Mouse (Mus musculus) macrophage (primary cell): Measurements from ENCODE around the gene Atg4a. TPM values are rescaled to one million over a fixed set of nuclear protein-coding genes. Genes with fewer than 3 reads are reported as not detected.

Source experiments
- H3K27ac ChIP-seq: fragments of 350-480 bp; formaldehyde crosslinking; 2 replicates; pipeline ENCODE4 v1.9.0; 2021
- H3K36me3 ChIP-seq: fragments of 350-480 bp; formaldehyde crosslinking; 2 replicates; pipeline ENCODE4 v1.9.0; 2021; ENCODE audit errors: inconsistent target
- H3K4me3 ChIP-seq: fragments of 350-480 bp; formaldehyde crosslinking; 2 replicates; pipeline ENCODE4 v1.9.0; 2021; ENCODE audit errors: inconsistent target
- H3K79me2 ChIP-seq: fragments of 350-480 bp; formaldehyde crosslinking; 2 replicates; pipeline ENCODE4 v1.9.0; 2021; ENCODE audit errors: inconsistent target
- WGBS: methylation state at CpG from one replicate; pipeline ENCODE4 v1.1.7; 2026; ENCODE audit warnings: inconsistent platforms; ENCODE audit not compliant: missing documents; 5-methylcytosine and 5-hydroxymethylcytosine counted together
- polyA plus RNA-seq: library from polyadenylated mRNA; stranded (reverse); fragments of 250-400 nt; gene quantifications from 3 replicates; pipeline ENCODE4 v1.2.4, GENCODE M21; 2018; ENCODE audit warnings: inconsistent platforms

Atg4a gene
- polyA plus RNA-seq, 1 experiment from 2014 or later = 22.6 TPM

- H3K27ac ChIP-seq = no peak overlapping the region
- H3K4me3 ChIP-seq = no peak overlapping the region
- 100% methylated on average over 1 of the region's 1 CpGs for WGBS
- H3K79me2 ChIP-seq = no peaks in the 10 kb centered on the region
- H3K36me3 ChIP-seq = no peaks in the 10 kb centered on the region
These were observed 40.3 kb downstream of the Atg4a start for GRCm38 (mm10) chrX:140996909-140997516.

DNA sequence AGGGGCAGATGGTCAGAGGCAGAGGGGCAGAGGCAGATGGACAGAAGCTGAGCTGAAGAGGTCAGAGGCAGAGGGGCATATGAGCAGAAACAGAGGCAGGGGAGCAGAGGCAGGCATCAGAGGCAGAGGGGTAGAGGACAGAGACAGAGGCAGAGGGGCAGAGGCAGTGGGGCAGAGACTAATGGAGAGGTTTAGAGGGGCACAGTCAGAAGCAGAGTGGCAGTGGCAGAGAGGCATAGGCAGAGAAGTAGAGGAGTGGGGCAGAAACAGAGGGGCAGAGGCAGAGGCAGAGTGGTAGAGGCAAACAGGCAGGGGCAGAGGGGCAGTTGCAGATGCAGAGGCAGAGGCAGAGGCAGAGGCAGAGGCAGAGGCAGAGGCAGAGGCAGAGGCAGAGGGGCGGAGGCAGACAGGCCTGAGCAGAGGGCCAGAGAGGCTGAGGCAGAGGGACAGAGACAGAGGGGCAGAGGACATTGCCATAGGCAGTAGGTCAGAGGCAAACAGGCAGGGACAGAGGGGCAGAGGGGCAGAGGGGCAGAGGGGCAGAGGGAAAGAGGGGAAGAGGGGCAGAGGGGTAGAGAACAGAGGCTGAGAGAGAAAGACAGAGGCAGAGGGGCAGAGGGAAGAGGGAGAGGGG lies 41.3 kb downstream of the Atg4a start:
- H3K4me3 ChIP-seq = no peak overlapping the region
- WGBS = 86% methylated on average over 1 of the region's 1 CpGs
- no peak overlapping the region for H3K27ac ChIP-seq
- H3K79me2 ChIP-seq = no peaks in the 10 kb centered on the region
- no peaks in the 10 kb centered on the region for H3K36me3 ChIP-seq

DNA sequence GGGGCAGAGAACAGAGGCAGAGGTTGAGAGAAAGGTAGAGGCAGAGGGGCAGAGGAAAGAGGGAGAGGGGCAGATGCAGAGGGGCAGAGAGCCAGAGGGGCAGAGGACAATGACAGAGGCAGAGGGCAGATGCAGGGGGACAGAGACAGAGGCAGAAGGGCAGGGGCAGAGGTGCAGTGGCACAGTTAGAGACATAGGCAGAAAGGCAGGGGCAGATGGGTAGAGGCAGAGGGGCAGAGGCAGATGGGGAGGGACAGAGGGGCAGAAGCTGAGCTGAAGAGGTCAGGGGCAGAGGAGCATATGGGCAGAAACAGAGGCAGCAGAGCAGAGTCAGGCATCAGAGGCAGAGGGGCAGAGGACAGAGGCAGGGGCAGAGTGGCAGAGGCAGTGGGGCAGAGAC lies 42.2 kb downstream of the Atg4a start:
- Histone ChIP-seq H3K36me3 (no peaks in the 10 kb centered on the region), H3K79me2 (no peaks in the 10 kb centered on the region), H3K27ac (no peak overlapping the region), H3K4me3 (no peak overlapping the region)

DNA sequence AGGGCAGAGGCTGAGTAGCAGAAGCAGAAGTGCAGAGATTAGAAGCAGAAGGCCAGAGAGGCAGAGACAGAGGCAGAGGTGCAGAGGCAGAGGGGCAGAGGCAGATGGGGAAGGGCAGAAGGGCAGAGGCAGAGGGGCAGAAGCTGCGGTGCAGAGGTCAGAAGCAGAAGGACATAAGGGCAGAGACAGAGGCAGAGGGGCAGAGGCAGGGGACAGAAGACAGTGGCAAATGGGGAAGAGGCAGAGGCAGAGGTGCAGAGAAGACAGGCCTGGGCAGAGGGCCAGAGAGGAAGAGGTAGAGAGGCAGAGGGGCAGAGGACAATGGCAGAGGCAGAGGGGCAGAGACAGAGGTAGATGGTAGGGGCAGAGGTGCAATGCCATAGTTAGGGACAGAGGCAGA lies 193.0 kb downstream of the Atg4a start:
- Histone ChIP-seq H3K4me3 (no peak overlapping the region), H3K27ac (no peak overlapping the region), H3K36me3 (no peaks in the 10 kb centered on the region), H3K79me2 (no peaks in the 10 kb centered on the region)
- 57% methylated on average over 1 of the region's 1 CpGs for WGBS

- H3K27ac ChIP-seq = no peak overlapping the region
- no peaks in the 10 kb centered on the region for H3K79me2 ChIP-seq
- H3K36me3 ChIP-seq = no peaks in the 10 kb centered on the region
- no peak overlapping the region for H3K4me3 ChIP-seq
These were observed 193.6 kb downstream of the Atg4a start for GRCm38 (mm10) chrX:141150290-141150689.

- no peak overlapping the region for H3K4me3 ChIP-seq
- H3K79me2 ChIP-seq = no peaks in the 10 kb centered on the region
- H3K36me3 ChIP-seq = no peaks in the 10 kb centered on the region
These were observed 194.5 kb downstream of the Atg4a start for GRCm38 (mm10) chrX:141151182-141151581.

GRCm38 (mm10) chrX:141156696-141157095 lies 200.0 kb downstream of the Atg4a start:
- 15% methylated on average over 2 of the region's 2 CpGs for whole genome bisulfite sequencing
- H3K4me3 ChIP-seq = no peak overlapping the region
- H3K36me3 ChIP-seq = no peaks in the 10 kb centered on the region
- no peak overlapping the region for H3K27ac ChIP-seq
- no peaks in the 10 kb centered on the region for H3K79me2 ChIP-seq

More at GRCm38 (mm10) chrX:141151182-141151581, 194.5 kb downstream of the Atg4a start:
- H3K27ac ChIP-seq = no peak overlapping the region

DNA sequence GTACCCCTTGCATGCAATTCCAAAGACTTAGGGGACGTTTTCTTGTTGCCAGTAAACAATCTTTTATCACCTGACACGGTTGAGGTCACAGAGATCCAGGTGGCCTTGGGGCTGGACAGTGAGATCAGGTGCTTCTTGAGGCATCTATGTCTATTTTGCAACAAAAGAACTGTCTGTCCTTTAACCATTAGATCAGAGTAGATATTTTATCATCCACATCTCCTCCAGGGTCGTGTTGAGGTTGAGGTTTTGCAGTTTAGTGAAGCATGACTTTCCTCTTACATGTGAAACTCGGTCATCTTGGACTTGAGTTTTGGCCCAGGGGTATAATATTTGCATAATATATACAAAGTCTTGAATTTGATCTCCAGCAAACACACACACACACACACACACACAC lies 200.9 kb downstream of the Atg4a start:
- Histone ChIP-seq H3K27ac (no peak overlapping the region), H3K79me2 (no peaks in the 10 kb centered on the region), H3K36me3 (no peaks in the 10 kb centered on the region), H3K4me3 (no peak overlapping the region)
- 83% methylated on average over 3 of the region's 4 CpGs for WGBS

DNA sequence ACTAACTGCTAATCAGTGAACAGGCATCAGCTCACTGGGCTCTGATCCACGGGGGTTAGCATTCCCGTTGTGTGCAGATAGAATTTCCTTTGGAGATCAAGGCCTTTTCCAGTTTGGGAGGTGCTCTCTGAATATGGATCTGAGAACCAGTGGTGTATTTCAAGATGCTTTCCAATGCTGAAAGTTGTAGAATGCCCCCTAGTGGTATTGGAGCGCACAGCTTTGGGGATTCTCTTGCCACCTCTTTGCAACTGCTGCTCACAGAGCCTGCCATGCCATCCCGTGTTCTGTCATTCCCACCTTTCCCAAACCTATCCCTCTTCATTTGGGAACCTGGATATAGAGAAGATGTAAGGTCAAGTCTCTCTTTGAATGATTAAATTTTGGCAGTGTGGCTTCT lies 201.5 kb downstream of the Atg4a start:
- H3K27ac ChIP-seq = no peak overlapping the region
- no peaks in the 10 kb centered on the region for H3K36me3 ChIP-seq
- WGBS = 60% methylated on average over 3 of the region's 4 CpGs
- no peaks in the 10 kb centered on the region for H3K79me2 ChIP-seq
- H3K4me3 ChIP-seq = no peak overlapping the region

- Histone ChIP-seq H3K79me2 (no peaks in the 10 kb centered on the region), H3K27ac (no peak overlapping the region), H3K4me3 (no peak overlapping the region), H3K36me3 (no peaks in the 10 kb centered on the region)
- WGBS = 82% methylated on average over 3 of the region's 3 CpGs
These were observed 203.7 kb downstream of the Atg4a start for GRCm38 (mm10) chrX:141160371-141160770.

- 93% methylated on average over 4 of the region's 4 CpGs for WGBS
- Histone ChIP-seq H3K36me3 (no peaks in the 10 kb centered on the region), H3K4me3 (no peak overlapping the region), H3K27ac (no peak overlapping the region), H3K79me2 (no peaks in the 10 kb centered on the region)
These were observed 208.4 kb downstream of the Atg4a start for GRCm38 (mm10) chrX:141165067-141165466.

DNA sequence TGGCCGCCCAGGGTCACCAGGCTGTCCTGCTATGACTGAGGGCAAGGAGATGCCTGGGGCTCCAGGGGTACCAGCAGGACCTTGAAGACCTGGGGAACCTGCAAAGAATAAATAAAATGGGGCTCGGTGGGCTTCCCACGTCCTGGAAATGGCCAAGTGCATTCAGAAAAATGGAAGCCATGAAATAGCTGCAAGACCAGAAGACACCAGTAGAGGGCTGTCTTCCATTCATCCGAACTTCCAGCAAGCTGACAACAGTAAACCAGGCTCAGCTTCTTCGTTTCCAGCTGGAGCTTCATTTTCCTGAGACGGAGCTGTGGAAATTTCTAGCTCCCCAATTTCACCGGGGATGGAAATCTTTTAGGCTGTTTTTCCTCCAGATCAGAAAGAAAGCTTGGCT lies 218.6 kb downstream of the Atg4a start:
- Histone ChIP-seq H3K36me3 (no peaks in the 10 kb centered on the region), H3K4me3 (no peak overlapping the region), H3K79me2 (no peaks in the 10 kb centered on the region), H3K27ac (no peak overlapping the region)
- WGBS = 43% methylated on average over 7 of the region's 7 CpGs

- H3K4me3 ChIP-seq = no peak overlapping the region
- no peaks in the 10 kb centered on the region for H3K79me2 ChIP-seq
- H3K36me3 ChIP-seq = no peaks in the 10 kb centered on the region
- H3K27ac ChIP-seq = no peak overlapping the region
These were observed 238.3 kb downstream of the Atg4a start for GRCm38 (mm10) chrX:141195036-141195435.

GRCm38 (mm10) chrX:141198993-141199392 lies 242.3 kb downstream of the Atg4a start:
- no peaks in the 10 kb centered on the region for H3K79me2 ChIP-seq
- no peak overlapping the region for H3K4me3 ChIP-seq
- 84% methylated on average over 3 of the region's 3 CpGs for WGBS
- H3K27ac ChIP-seq = no peak overlapping the region
- no peaks in the 10 kb centered on the region for H3K36me3 ChIP-seq

DNA sequence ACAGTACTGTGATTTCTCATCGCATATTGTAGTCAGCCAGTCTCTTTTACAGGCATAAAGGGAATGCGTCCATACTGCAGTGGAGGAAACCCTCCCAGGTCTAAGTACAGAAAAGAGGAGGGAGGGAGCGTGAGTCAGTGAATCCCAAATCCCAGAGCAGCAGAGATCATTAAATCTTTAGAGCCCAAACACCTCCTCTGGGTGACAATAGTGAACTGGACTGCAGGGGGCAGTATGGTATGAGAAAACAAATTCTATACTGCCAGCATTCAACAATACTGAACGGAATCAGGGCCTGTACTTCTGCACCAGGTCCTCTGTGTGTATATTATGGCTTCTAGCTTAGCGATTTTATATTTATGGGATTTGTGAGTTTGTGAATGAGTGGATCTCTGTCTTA lies 256.1 kb downstream of the Atg4a start:
- H3K4me3 ChIP-seq = no peak overlapping the region
- no peak overlapping the region for H3K27ac ChIP-seq
- 52% methylated on average over 5 of the region's 5 CpGs for WGBS
- H3K36me3 ChIP-seq = no peaks in the 10 kb centered on the region
- H3K79me2 ChIP-seq = no peaks in the 10 kb centered on the region
